Mouse (Mus musculus): ENCODE data around the gene Sema4c.
A peak's percentile ranks its signal among the peaks of the same experiment; 100 is the strongest.

- TF ChIP-seq TCF12 (IDR thresholded peaks at IDR 0.05; ENCODE audit: insufficient read depth, poor library complexity, severe bottlenecking) = no peak
- TF ChIP-seq POLR2A (IDR thresholded peaks at IDR 0.05; ENCODE audit: insufficient read length, low read depth) = peak; percentile 76
- peak; percentile 53 for TF ChIP-seq POLR2AphosphoS2 (IDR thresholded peaks at IDR 0.05; ENCODE audit: insufficient read length, low read depth)
- TF ChIP-seq USF1 (IDR thresholded peaks at IDR 0.05; ENCODE audit: low read depth) = no peak
- TF ChIP-seq REST (IDR thresholded peaks at IDR 0.05; ENCODE audit: insufficient read depth, insufficient read length) = no peak
- no peak for TF ChIP-seq E2F4 (IDR thresholded peaks at IDR 0.05; ENCODE audit: insufficient read depth)
- TF ChIP-seq MYOG (IDR thresholded peaks at IDR 0.05; ENCODE audit: control insufficient read depth in 1 of 3, insufficient read depth in 1 of 3, insufficient read length in 2 of 3, low read depth in 2 of 3) = no peak
Observed at GRCm38 (mm10) chr1:36546888-36547471, 11.2 kb downstream of the Sema4c start, which contains the start of gene Ankrd39.

Data from myocyte (in vitro differentiated cells).